Mouse (Mus musculus) erythroblast, adult 5-6 weeks (primary cell): ENCODE measurements around the gene Taf1a. TPM values are rescaled to one million over a fixed set of nuclear protein-coding genes. Genes with fewer than 3 reads are reported as not detected.
"Not testable (repeated sequence)": the region's sequence is repeated elsewhere in the genome, so short reads cannot be mapped to it uniquely, and the experiment has no call there.

Experiments used
- ATAC-seq: replicated peaks from 2 replicates; pipeline ENCODE4 v1.8.0; 2016; ENCODE audit warnings: moderate number of reproducible peaks, mild to moderate bottlenecking, moderate TSS enrichment, inconsistent platforms; ENCODE audit not compliant: poor library complexity, low FRiP score, severe bottlenecking
- total RNA-seq, 2 experiments: library from RNA; stranded (forward) in 1 of 2; stranded (reverse) in 1 of 2; fragments of 150-400 nt in 1 of 2; fragments of 200-764, 138-1000 nt in 1 of 2; gene quantifications; 2 replicates each; pipeline versions ENCODE4 v1.2.3 to v1.2.4; 2015 to 2017; ENCODE audit warnings: low replicate concordance in 2 of 2

Gene Taf1a
- total RNA-seq, 2 experiments from 2014 or later: 4.2 TPM; not detected in 1

- ATAC-seq: not testable (repeated sequence)
These were observed 1.4 kb upstream of the Taf1a start for GRCm38 (mm10) chr1:183387421-183387820.

GRCm38 (mm10) chr1:183403396-183403795, 14.6 kb downstream of the Taf1a start:
- no peak for ATAC-seq

- no peak for ATAC-seq
These were observed 25.4 kb downstream of the Taf1a start for GRCm38 (mm10) chr1:183414081-183414727.

GRCm38 (mm10) chr1:183417873-183418272, 29.1 kb downstream of the Taf1a start, which contains the start of gene Hhipl2:
Gene Hhipl2, plus strand, starts transcription at chr1:183418215.
- ATAC-seq: no peak

GRCm38 (mm10) chr1:183419741-183420140, 31.0 kb downstream of the Taf1a start:
- ATAC-seq: no peak

GRCm38 (mm10) chr1:183420296-183420695, 31.5 kb downstream of the Taf1a start:
- no peak for ATAC-seq

GRCm38 (mm10) chr1:183424100-183424499, 35.3 kb downstream of the Taf1a start:
- no peak for ATAC-seq

- ATAC-seq: no peak
These were observed 46.1 kb downstream of the Taf1a start for GRCm38 (mm10) chr1:183434918-183435317.

- ATAC-seq: no peak
These were observed 50.3 kb downstream of the Taf1a start for GRCm38 (mm10) chr1:183439036-183439435.

GRCm38 (mm10) chr1:183442015-183442774, 53.4 kb downstream of the Taf1a start:
- no peak for ATAC-seq

GRCm38 (mm10) chr1:183453066-183453465, 64.3 kb downstream of the Taf1a start:
- no peak for ATAC-seq

Other genes starting within 250 kb of the Taf1a start
- 1.0 and 3.8 TPM in 2 replicates for gene Disp1, start 167.5 kb upstream of the Taf1a start, total RNA-seq (2015; ENCODE audit: low replicate concordance)
- 0.28 and 1.4 TPM in 2 replicates for gene Disp1, start 167.5 kb upstream of the Taf1a start, total RNA-seq (2017; ENCODE audit: low replicate concordance)
- gene Aida, start 92.4 kb upstream of the Taf1a start, total RNA-seq (2015; ENCODE audit: low replicate concordance): 17.6 and 21.5 TPM in 2 replicates
- 40.0 and 41.5 TPM in 2 replicates for gene Aida, start 92.4 kb upstream of the Taf1a start, total RNA-seq (2017; ENCODE audit: low replicate concordance)
- gene Brox, start 91.7 kb upstream of the Taf1a start, total RNA-seq (2015; ENCODE audit: low replicate concordance): 13.6 and 16.3 TPM in 2 replicates
- gene Brox, start 91.7 kb upstream of the Taf1a start, total RNA-seq (2017; ENCODE audit: low replicate concordance): 29.8 and 32.1 TPM in 2 replicates
- 14.6 and 24.2 TPM in 2 replicates for gene Mia3, start 19.4 kb upstream of the Taf1a start, total RNA-seq (2015; ENCODE audit: low replicate concordance)
- gene Mia3, start 19.4 kb upstream of the Taf1a start, total RNA-seq (2017; ENCODE audit: low replicate concordance): 27.3 and 34.7 TPM in 2 replicates
- gene Hhipl2, start 29.2 kb downstream of the Taf1a start, total RNA-seq (2015; ENCODE audit: low replicate concordance): not detected in 2 replicates
- gene Hhipl2, start 29.2 kb downstream of the Taf1a start, total RNA-seq (2017; ENCODE audit: low replicate concordance): not detected in 2 replicates